Mouse (Mus musculus): ENCODE measurements around the gene Frs2.

The Frs2 gene

DNA sequence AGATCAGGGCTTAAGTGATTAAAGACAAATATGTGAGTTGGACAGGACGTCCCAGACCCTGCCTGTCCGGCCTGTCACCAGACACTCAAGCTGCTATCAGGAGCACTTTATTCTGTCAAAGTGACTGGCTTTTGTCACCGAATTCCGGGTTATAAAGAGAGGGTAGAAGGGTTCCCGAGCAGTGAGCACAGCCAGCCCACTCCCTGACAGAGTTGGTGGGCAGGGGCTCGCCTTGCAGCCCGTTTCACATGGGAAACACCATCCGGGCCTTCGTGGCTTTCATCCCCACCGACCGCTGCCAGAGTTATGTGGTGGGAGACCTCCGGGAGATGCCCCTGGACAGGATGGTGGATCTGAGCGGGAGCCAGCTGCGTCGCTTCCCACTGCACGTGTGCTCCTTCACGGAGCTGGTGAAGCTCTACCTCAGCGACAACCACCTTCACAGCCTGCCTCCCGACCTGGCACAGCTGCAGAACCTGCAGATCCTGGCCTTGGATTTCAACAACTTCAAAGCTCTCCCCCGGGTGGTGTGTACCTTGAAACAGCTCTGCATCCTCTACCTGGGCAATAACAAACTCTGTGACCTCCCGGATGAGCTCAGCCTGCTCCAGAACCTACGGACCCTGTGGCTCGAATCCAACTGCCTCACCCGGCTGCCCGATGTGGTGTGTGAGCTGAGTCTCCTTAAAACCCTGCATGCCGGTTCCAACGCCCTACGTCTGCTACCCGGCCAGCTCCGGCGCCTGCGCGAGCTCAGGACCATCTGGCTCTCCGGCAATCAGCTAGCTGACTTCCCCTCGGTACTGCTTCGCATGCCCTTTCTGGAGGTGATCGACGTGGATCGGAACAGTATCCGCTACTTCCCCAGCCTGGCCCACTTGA, 102.9 kb downstream of the Frs2 start, which contains the start of gene Lrrc10:
Gene Lrrc10 (plus strand): TSS at position 167 of the 882 bp plus-strand sequence.
- no peak for DNase-seq (ENCODE audit: low read depth, low spot score)

DNA sequence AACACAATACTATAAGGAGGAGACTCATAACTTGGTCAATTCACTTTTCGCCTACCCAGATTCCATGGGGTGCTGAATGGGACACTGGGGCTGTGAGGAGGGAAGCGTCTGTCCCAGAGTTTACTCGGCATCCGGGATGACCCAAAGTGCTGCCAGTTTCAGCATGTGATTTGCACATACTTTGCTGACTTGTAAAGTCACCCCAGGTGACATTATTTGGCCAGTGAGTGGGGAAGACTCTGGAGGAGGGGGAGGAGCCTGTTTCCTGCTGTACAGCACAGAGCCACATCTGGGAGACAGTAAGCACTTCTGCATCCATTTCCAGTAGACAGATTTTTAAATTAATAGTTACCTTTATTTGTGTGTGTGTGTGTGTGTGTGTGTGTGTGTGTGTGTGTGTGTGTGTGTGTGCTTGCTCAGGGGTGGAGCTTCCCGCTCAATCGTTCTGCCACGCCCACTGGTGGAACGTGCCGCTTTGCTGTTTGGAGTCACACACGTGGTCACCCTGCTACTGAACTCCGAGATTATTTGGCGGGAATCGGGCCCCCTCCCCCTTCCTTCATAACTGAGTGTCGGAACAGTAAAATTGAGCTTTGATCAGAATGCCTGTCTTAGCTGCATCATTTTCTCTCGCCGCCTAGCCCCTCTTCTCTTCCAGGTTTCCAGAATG, 104.7 kb downstream of the Frs2 start:
- DNase-seq (ENCODE audit: low read depth, low spot score) = peak; percentile 73

- DNase-seq (ENCODE audit: low read depth, low spot score) = no peak
Observed at GRCm38 (mm10) chr10:117042295-117042694, 106.0 kb downstream of the Frs2 start.

GRCm38 (mm10) chr10:117040355-117040754, 108.0 kb downstream of the Frs2 start:
- no peak for DNase-seq (ENCODE audit: low read depth, low spot score)

DNA sequence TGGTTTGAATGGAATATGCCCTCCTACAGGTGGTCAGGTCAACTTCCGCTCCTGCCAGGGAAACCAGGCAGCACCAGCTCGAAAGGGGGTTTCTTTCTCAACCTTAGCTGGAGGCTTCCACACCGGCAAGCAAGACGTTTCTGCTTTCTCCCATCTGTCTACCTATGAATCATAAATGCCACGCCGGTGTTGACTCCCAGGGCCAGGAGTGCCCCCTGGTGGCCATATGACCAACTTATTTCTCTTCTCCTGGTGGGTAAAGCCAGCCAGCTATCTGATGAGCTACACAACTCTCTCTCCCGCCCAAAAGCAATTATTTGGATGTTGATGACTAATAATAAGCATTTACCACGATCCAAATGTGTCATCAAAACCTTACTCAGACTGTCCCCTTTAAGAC, 114.5 kb downstream of the Frs2 start:
- DNase-seq (ENCODE audit: low read depth, low spot score) = peak; percentile 77

GRCm38 (mm10) chr10:117031160-117031559, 117.2 kb downstream of the Frs2 start:
- DNase-seq (ENCODE audit: low read depth, low spot score) = no peak

DNA sequence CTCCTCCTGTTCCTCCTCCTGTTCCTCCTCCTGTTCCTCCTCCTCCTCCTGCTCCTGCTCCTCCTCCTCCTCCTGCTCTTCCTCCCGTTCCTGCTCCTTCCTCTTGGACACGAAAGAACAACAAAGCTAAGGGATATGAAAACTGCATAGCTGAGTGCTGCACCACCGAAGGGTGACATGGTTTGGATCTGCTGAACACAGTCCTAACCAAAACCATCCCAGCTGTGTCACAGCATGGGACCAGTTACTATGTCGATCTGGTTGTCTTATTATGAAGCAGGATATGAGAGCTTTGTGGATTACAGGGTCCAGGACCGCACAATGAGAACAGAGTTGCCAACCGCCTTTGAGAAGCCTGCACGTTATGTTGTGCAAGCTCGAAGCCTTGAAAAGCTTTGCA, 122.2 kb downstream of the Frs2 start:
- peak; percentile 78 for DNase-seq (ENCODE audit: low read depth, low spot score)

DNA sequence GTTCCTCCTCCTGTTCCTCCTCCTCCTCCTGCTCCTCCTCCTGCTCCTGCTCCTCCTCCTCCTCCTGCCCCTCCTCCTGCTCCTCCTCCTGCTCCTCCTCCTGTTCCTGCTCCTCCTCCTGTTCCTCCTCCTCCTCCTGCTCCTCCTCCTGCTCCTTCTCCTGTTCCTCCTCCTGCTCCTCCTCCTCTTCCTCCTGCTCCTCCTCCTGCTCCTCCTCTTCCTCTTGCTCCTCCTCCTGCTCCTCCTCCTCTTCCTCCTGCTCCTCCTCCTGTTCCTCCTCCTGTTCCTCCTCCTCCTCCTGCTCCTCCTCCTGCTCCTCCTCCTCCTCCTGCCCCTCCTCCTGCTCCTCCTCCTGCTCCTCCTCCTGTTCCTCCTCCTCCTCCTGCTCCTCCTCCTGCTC, 122.6 kb downstream of the Frs2 start:
- DNase-seq (ENCODE audit: low read depth, low spot score) = peak; percentile 83

GRCm38 (mm10) chr10:117023693-117024092, 124.6 kb downstream of the Frs2 start:
- no peak for DNase-seq (ENCODE audit: low read depth, low spot score)

GRCm38 (mm10) chr10:117021020-117021754, 127.1 kb downstream of the Frs2 start:
- DNase-seq (ENCODE audit: low read depth, low spot score) = no peak

Data from R1 (cell line).